Mouse (Mus musculus) neural tube, embryonic 13.5 days (tissue): ENCODE measurements around the gene Inpp5a. TPM values are rescaled to one million over a fixed set of nuclear protein-coding genes. Genes with fewer than 3 reads are reported as not detected.
A peak's percentile ranks its signal among the peaks of the same experiment; 100 is the strongest.

Source experiments
- ATAC-seq: fragments of 200-750 bp; cut with Nextera tagmentation; 2 replicates; pipeline ENCODE4 v1.8.0; 2017; ENCODE audit warnings: low read depth, mild to moderate bottlenecking, moderate TSS enrichment, moderate library complexity
- H3K27ac ChIP-seq: fragments of 300-500 bp; sonication (generic); replicated peaks from 2 replicates; pipeline ENCODE4 v1.5.1; 2015; ENCODE audit warnings: moderate library complexity, mild to moderate bottlenecking, inconsistent platforms
- H3K27me3 ChIP-seq: fragments of 300-500 bp; sonication (generic); 2 replicates; pipeline ENCODE4 v1.6.1; 2015; ENCODE audit warnings: mild to moderate bottlenecking, inconsistent platforms
- H3K36me3 ChIP-seq: fragments of 300-500 bp; sonication (generic); 2 replicates; pipeline ENCODE4 v1.6.1; 2015; ENCODE audit warnings: mild to moderate bottlenecking, inconsistent platforms
- H3K4me1 ChIP-seq: fragments of 300-500 bp; sonication (generic); replicated peaks from 2 replicates; pipeline ENCODE4 v1.6.1; 2015; ENCODE audit warnings: inconsistent platforms
- H3K4me2 ChIP-seq: fragments of 300-500 bp; sonication (generic); 2 replicates; pipeline ENCODE4 v1.6.1; 2015; ENCODE audit warnings: inconsistent platforms, mild to moderate bottlenecking, moderate library complexity
- H3K4me3 ChIP-seq: fragments of 300-500 bp; sonication (generic); 2 replicates; pipeline ENCODE4 v1.5.1; 2015; ENCODE audit warnings: mild to moderate bottlenecking, inconsistent platforms
- H3K9ac ChIP-seq: fragments of 300-500 bp; sonication (generic); 2 replicates; pipeline ENCODE4 v1.6.1; 2015; ENCODE audit warnings: moderate library complexity, mild to moderate bottlenecking, inconsistent platforms
- H3K9me3 ChIP-seq: fragments of 300-500 bp; sonication (generic); 2 replicates; pipeline ENCODE4 v1.6.1; 2016; ENCODE audit warnings: inconsistent platforms
- WGBS: fragments of 180-500 bp; shearing (Covaris S2); methylation state at CpG from one replicate; pipeline ENCODE4 v1.1.7; 2015; 5-methylcytosine and 5-hydroxymethylcytosine counted together
- polyA plus RNA-seq: library from polyadenylated mRNA; unstranded; fragments of >200 nt; fragmentation: Nextera tagmentation; extraction: Ambion mirVana; gene quantifications from 2 replicates; pipeline ENCODE4 v1.2.1, GENCODE M21; 2015

Inpp5a gene
- polyA plus RNA-seq, 1 experiment from 2014 or later: 17.6 TPM

DNA sequence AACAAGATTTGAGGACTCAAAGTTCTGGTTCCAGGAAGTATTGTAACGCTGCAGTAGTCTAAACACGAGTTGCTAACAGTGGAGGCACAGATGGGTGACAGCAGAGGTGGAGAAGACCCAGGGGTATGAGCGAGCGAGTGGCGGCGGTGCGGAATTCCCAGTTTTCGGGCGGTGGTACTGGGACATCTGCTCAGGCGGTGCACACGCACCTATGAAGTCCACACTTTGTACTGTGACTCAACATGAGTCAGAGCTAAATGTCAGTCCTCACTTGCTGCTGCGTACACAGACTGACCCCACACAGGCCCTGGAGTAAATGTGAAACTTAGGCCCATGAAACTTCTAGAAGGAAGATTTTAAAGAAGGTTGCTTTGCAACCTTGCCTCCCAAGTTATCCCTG, 72.4 kb downstream of the Inpp5a start:
- WGBS: 92% methylated on average over 12 of the region's 12 CpGs
- Histone ChIP-seq H3K36me3 (no peaks in the 10 kb centered on the region), H3K4me2 (no peak overlapping the region), H3K9ac (no peak overlapping the region), H3K27me3 (no peaks in the 10 kb centered on the region), H3K4me3 (no peak overlapping the region), H3K27ac (no peak overlapping the region), H3K4me1 (no peaks in the 10 kb centered on the region), H3K9me3 (no peaks in the 10 kb centered on the region)
- ATAC-seq: no peak

DNA sequence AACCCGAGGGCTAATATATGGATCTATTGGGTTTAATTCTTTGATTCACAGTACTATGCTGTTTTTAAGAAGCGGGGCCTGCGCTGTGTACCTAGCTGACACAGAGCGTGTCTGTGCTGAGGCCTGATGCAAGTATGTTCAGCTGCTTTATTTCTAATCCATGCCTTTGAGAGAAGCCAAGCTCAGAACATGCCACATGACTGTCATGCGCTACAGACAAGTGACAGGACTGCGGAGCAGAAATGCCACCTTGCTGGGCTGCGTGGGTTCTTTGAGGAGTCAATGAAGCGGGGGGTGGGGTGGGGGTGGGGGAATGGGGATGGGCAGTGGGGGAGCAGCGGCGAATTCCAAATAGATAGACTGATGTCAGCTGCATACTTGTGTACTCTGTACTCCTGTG, 73.2 kb downstream of the Inpp5a start:
- WGBS: 87% methylated on average over 10 of the region's 10 CpGs

DNA sequence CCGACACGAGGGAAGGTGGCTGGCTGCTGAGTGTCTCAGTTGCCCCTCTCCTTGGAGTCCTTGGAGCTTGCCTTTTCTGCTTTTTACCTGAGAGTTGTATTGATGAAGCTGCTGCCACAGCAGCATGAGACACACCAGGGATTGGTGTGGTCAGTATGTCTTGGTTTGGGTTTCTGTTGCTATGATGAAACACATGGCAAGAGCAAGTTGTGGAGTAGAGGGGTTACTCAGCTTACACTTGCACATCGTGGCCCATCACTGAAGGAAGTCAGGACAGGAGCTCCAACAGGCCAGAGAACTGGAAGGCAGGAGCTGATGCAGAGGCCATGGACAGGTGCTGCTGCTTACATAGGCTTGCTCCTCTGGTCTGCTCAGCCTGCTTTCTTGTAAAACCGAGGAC, 76.6 kb downstream of the Inpp5a start:
- 90% methylated on average over 4 of the region's 4 CpGs for WGBS
- no peak overlapping the region for H3K9ac ChIP-seq

More for the DNA sequence above, 73.2 kb downstream of the Inpp5a start:
- H3K9ac ChIP-seq: no peak overlapping the region
- no peaks in the 10 kb centered on the region for H3K27me3 ChIP-seq
- H3K9me3 ChIP-seq: no peaks in the 10 kb centered on the region
- H3K4me1 ChIP-seq: 0 out of 2 replicates have a peak, but pooled peaks cover 3% of the 10 kb centered on the region
- no peak overlapping the region for H3K27ac ChIP-seq
- H3K4me3 ChIP-seq: no peak overlapping the region
- no peaks in the 10 kb centered on the region for H3K36me3 ChIP-seq
- no peak overlapping the region for H3K4me2 ChIP-seq
- ATAC-seq: no peak

DNA sequence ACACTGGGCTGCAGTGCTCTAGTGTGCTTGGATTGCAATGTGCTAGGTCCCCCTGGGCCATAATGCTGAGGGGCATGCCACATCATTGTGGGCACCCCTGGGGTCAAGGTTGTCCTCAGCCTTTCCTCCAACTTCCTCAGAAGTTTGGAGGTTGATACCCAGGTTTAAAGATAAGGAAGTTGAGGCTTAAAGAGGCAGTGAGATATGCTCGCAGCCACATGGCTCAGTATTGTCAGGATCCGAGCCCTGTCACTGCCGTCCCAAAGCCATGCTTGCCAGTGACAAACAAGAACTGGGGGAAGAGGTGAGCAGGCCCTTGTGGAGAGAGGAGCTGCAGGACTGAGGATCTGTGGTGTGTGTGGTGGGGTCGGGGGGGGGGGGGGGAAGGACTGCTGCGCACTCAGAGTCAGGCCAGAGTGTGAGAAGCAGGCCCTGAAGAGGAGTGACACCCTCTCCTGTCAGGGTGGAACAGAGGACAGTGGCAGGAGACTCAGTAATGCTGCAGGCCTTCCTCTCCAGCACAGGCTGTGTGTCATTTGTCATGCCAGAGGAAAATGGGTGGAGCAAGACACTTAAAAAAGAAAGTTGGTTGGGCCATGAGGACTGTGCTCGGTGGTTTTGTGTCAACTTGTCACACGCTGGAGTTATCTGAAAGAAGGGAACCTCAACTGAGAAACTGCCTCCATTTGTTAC, 77.7 kb downstream of the Inpp5a start:
- ATAC-seq: no peak
- no peak overlapping the region for H3K4me2 ChIP-seq
- H3K4me1 ChIP-seq: peaks cover 19% of the 10 kb centered on the region
- 41% methylated on average over 7 of the region's 7 CpGs for WGBS
- no peaks in the 10 kb centered on the region for H3K9me3 ChIP-seq
- no peak overlapping the region for H3K9ac ChIP-seq
- H3K27ac ChIP-seq: no peak overlapping the region
- H3K27me3 ChIP-seq: no peaks in the 10 kb centered on the region
- no peaks in the 10 kb centered on the region for H3K36me3 ChIP-seq
- no peak overlapping the region for H3K4me3 ChIP-seq

More for the DNA sequence above, 76.6 kb downstream of the Inpp5a start:
- Histone ChIP-seq H3K27me3 (no peaks in the 10 kb centered on the region), H3K36me3 (no peaks in the 10 kb centered on the region), H3K27ac (no peak overlapping the region), H3K4me3 (no peak overlapping the region), H3K9me3 (no peaks in the 10 kb centered on the region), H3K4me2 (no peak overlapping the region), H3K4me1 (peaks cover 19% of the 10 kb centered on the region)
- no peak for ATAC-seq

- ATAC-seq: no peak
- Histone ChIP-seq H3K9me3 (no peaks in the 10 kb centered on the region), H3K27me3 (no peaks in the 10 kb centered on the region), H3K4me1 (peaks cover 19% of the 10 kb centered on the region), H3K4me2 (no peak overlapping the region), H3K27ac (no peak overlapping the region), H3K9ac (no peak overlapping the region), H3K36me3 (no peaks in the 10 kb centered on the region), H3K4me3 (no peak overlapping the region)
- WGBS: 80% methylated on average over 10 of the region's 10 CpGs
Measured at GRCm38 (mm10) chr7:139467177-139467895, 78.4 kb downstream of the Inpp5a start.

DNA sequence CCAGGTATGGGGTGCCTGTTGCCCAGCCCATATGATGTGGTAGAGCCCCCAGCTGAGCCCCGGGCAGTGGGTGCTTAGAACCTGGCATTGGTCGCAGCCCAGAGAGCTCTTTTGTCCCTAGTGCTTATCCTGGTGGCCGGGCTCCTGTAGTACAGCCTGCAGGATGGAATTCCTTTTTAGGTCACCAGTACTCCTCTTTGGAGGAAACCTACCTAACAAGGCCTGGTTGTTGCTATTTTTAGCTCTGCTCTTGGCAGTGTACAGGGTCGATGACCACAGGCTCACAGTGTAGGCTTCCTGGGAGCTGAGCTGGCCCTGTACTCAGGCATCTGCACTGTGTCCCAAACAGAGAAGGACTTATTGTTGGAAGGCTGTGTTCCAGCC, 79.0 kb downstream of the Inpp5a start:
- Histone ChIP-seq H3K36me3 (no peaks in the 10 kb centered on the region), H3K4me3 (no peak overlapping the region), H3K27ac (no peak overlapping the region), H3K27me3 (no peaks in the 10 kb centered on the region), H3K9me3 (no peaks in the 10 kb centered on the region), H3K4me1 (peaks cover 19% of the 10 kb centered on the region), H3K9ac (no peak overlapping the region), H3K4me2 (no peak overlapping the region)
- ATAC-seq: no peak
- WGBS: 78% methylated on average over 4 of the region's 4 CpGs

DNA sequence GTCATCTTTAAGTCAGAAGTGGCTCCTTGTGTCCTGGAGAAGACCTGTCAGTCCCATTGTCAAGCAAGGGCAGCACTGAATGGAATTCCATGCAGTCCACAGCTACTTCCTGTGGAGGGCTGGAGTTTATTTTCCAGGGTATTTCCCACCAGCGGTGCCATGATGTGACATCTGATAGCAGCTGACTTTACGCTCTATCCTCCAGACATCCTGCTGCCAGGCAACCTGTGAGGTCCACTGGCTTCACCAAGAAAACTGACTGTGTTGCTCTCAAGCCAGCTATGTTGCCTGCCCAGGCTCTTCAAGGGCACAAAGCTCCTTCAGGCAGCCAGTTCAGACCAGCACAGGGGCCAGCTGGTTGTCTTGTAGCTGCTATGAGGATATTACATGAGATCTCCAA, 79.5 kb downstream of the Inpp5a start:
- Histone ChIP-seq H3K27ac (no peak overlapping the region), H3K36me3 (no peaks in the 10 kb centered on the region), H3K27me3 (no peaks in the 10 kb centered on the region), H3K4me1 (peaks cover 19% of the 10 kb centered on the region), H3K9me3 (no peaks in the 10 kb centered on the region), H3K4me2 (no peak overlapping the region), H3K4me3 (no peak overlapping the region), H3K9ac (no peak overlapping the region)
- WGBS: 75% methylated on average over 2 of the region's 2 CpGs
- ATAC-seq: no peak

DNA sequence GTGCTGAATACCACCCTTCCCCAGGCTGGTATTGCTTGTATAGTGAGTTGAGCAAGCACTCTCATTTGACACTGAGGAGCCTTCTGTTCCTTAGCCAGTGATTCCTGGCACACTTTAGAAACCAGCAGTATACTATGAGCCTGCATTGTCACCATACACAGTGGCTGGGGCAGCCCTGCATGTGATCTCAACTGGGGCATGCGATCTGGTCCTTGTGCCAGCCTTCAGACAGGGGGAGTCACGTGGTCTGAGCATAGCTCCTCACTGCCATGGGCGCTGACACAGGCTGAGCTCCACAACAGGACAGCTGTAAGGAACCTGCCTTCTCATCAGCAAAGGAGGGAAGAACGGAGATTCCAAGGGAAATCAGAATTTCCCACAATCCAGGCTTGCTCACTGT, 80.5 kb downstream of the Inpp5a start:
- H3K4me1 ChIP-seq: peaks cover 19% of the 10 kb centered on the region
- no peak overlapping the region for H3K27ac ChIP-seq
- H3K4me3 ChIP-seq: no peak overlapping the region
- ATAC-seq: no peak
- no peaks in the 10 kb centered on the region for H3K36me3 ChIP-seq
- H3K9ac ChIP-seq: no peak overlapping the region
- H3K4me2 ChIP-seq: no peak overlapping the region
- no peaks in the 10 kb centered on the region for H3K27me3 ChIP-seq
- 91% methylated on average over 4 of the region's 4 CpGs for WGBS
- H3K9me3 ChIP-seq: no peaks in the 10 kb centered on the region

GRCm38 (mm10) chr7:139470481-139470880, 81.6 kb downstream of the Inpp5a start:
- Histone ChIP-seq H3K36me3 (no peaks in the 10 kb centered on the region), H3K4me3 (no peak overlapping the region), H3K9ac (no peak overlapping the region), H3K27ac (no peak overlapping the region), H3K9me3 (no peaks in the 10 kb centered on the region), H3K27me3 (no peaks in the 10 kb centered on the region), H3K4me2 (no peak overlapping the region), H3K4me1 (peaks cover 19% of the 10 kb centered on the region)
- WGBS: 88% methylated on average over 2 of the region's 2 CpGs
- ATAC-seq: no peak

DNA sequence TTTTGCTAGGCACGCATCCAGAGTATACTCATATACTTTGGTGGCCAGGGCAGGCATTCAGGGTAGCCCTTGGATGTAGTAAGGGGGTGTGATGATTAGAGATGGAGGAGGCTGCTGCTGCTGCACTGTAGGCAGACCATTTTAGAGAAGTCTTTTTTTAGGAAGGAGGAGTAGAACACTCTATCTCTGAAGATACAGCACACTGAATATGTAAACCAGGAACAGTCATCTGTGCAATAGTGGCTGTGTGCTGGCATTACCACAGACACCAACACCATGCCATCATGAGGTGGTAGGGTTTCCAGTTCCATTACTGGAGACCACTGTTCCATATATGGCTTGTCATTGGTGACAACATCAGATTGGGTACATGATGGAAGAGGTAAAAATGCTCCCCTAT, 83.1 kb downstream of the Inpp5a start:
- H3K27ac ChIP-seq: no peak overlapping the region
- WGBS: 82% methylated on average over 1 of the region's 1 CpGs
- H3K36me3 ChIP-seq: no peaks in the 10 kb centered on the region
- no peak for ATAC-seq
- peaks cover 17% of the 10 kb centered on the region for H3K4me1 ChIP-seq
- H3K27me3 ChIP-seq: no peaks in the 10 kb centered on the region
- H3K9me3 ChIP-seq: no peaks in the 10 kb centered on the region
- no peak overlapping the region for H3K4me3 ChIP-seq
- H3K9ac ChIP-seq: no peak overlapping the region
- H3K4me2 ChIP-seq: no peak overlapping the region

DNA sequence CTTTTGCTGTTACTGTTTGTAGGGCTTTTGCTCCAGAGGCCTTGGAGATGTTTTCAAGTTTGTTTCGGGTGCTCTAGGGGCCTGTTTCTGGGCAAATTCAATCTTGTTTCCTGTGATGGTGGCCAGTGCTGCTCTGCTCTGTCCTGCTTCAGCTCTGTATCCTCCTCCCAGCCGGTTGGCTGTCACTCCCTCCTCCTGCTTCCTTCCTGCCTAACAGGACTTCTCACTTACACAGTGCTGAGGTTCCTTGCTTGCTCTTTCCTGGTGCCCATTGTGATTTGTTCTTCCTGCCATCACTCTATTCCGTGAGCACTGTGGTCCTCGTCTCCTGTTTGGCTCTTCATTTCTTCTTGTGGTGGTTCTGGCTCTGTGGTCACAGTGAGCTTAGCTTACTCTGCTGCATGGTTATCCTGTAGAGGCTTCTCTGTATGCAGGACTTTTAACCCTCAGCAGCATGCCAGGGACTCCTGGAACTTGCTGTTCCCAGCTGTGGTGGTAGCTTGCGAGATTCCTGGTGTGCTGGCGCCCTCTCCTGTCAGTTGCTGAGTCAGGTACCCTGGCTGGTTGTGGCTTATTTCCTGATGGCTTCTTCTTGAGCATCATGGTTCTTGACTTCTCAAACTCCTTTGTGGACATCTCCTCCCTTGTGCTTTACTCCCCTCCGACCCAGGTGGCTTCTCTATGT, 84.1 kb downstream of the Inpp5a start:
- Histone ChIP-seq H3K9ac (no peak overlapping the region), H3K27ac (no peak overlapping the region), H3K27me3 (no peaks in the 10 kb centered on the region), H3K36me3 (no peaks in the 10 kb centered on the region), H3K4me3 (no peak overlapping the region), H3K4me2 (no peak overlapping the region), H3K9me3 (no peaks in the 10 kb centered on the region), H3K4me1 (peaks cover 9% of the 10 kb centered on the region)
- 44% methylated on average over 7 of the region's 7 CpGs for WGBS
- ATAC-seq: peak; percentile 86

- H3K27ac ChIP-seq: no peak overlapping the region
- 59% methylated on average over 4 of the region's 4 CpGs for WGBS
- H3K4me2 ChIP-seq: no peak overlapping the region
- H3K9ac ChIP-seq: no peak overlapping the region
- no peak for ATAC-seq
- H3K27me3 ChIP-seq: 0 out of 2 replicates have a peak, but pooled peaks cover 2% of the 10 kb centered on the region
- no peaks in the 10 kb centered on the region; the same call in 1 of the 2 replicates for H3K4me1 ChIP-seq
- no peak overlapping the region for H3K4me3 ChIP-seq
- H3K9me3 ChIP-seq: no peaks in the 10 kb centered on the region
- no peaks in the 10 kb centered on the region for H3K36me3 ChIP-seq
Measured at GRCm38 (mm10) chr7:139475896-139476295, 87.0 kb downstream of the Inpp5a start.
